Mouse (Mus musculus) cerebellum, postnatal 10 days (tissue): ENCODE results near the gene Trem1.

Experiments used
- DNase-seq, 2 experiments: peaks; one replicate each; pipeline ENCODE4 v3.0.0; 2021; ENCODE audit warnings: mixed read lengths in 2 of 2

The Trem1 gene

GRCm38 (mm10) chr17:48232518-48232917, at the start of gene Trem1:
Trem1 (plus strand) TSS chr17:48232768.
- DNase-seq = no peak

GRCm38 (mm10) chr17:48185252-48185651, 47.3 kb upstream of the Trem1 start:
- no peak for DNase-seq

- DNase-seq = no peak
Measured at GRCm38 (mm10) chr17:48192366-48192765, 40.2 kb upstream of the Trem1 start.

- DNase-seq = no peak
Measured at GRCm38 (mm10) chr17:48203086-48203485, 29.5 kb upstream of the Trem1 start.

- DNase-seq = no peak
Measured at GRCm38 (mm10) chr17:48212596-48212995, 20.0 kb upstream of the Trem1 start.

GRCm38 (mm10) chr17:48213511-48213910, 19.1 kb upstream of the Trem1 start:
- no peak for DNase-seq

- no peak for DNase-seq
Measured at GRCm38 (mm10) chr17:48215429-48215828, 17.1 kb upstream of the Trem1 start.

GRCm38 (mm10) chr17:48230680-48231079, 1.9 kb upstream of the Trem1 start:
- DNase-seq = no peak

- DNase-seq = no peak
Measured at GRCm38 (mm10) chr17:48233789-48234188, 1.2 kb downstream of the Trem1 start.

GRCm38 (mm10) chr17:48234550-48234949, 2.0 kb downstream of the Trem1 start:
- no peak for DNase-seq

GRCm38 (mm10) chr17:48235773-48236370, 3.3 kb downstream of the Trem1 start:
- DNase-seq = no peak

GRCm38 (mm10) chr17:48237621-48238020, 5.1 kb downstream of the Trem1 start:
- DNase-seq = no peak

GRCm38 (mm10) chr17:48247221-48247928, 14.8 kb downstream of the Trem1 start, which contains the start of gene Trem3:
Trem3 (plus strand) TSS chr17:48247777.
- DNase-seq = no peak

GRCm38 (mm10) chr17:48249039-48249438, 16.5 kb downstream of the Trem1 start:
- no peak for DNase-seq

- peak in 1 of 2 experiments; percentile 8 for DNase-seq
Measured at GRCm38 (mm10) chr17:48249501-48249900, 16.9 kb downstream of the Trem1 start.

- DNase-seq = no peak
Measured at GRCm38 (mm10) chr17:48250631-48251030, 18.1 kb downstream of the Trem1 start.

- no peak for DNase-seq
Measured at GRCm38 (mm10) chr17:48256575-48256974, 24.0 kb downstream of the Trem1 start.

GRCm38 (mm10) chr17:48261868-48262267, 29.3 kb downstream of the Trem1 start:
- no peak for DNase-seq

- no peak for DNase-seq
Measured at GRCm38 (mm10) chr17:48263741-48264362, 31.3 kb downstream of the Trem1 start, which contains the start of gene Treml4. Treml4 (plus strand) TSS chr17:48264295.

- no peak for DNase-seq
Measured at GRCm38 (mm10) chr17:48264662-48265061, 32.1 kb downstream of the Trem1 start.

- no peak for DNase-seq
Measured at GRCm38 (mm10) chr17:48266138-48266537, 33.6 kb downstream of the Trem1 start.

- DNase-seq = no peak
Measured at GRCm38 (mm10) chr17:48266610-48267304, 34.2 kb downstream of the Trem1 start.

GRCm38 (mm10) chr17:48267591-48267990, 35.0 kb downstream of the Trem1 start:
- no peak for DNase-seq
